Mouse (Mus musculus): Measurements from ENCODE around the gene Tmub1.

GRCm38 (mm10) chr5:24413938-24414337 is 33.7 kb downstream of the Tmub1 start:
- TF ChIP-seq POLR2A (IDR thresholded peaks at IDR 0.05; ENCODE audit: low read depth, low read length) = no peak
- TF ChIP-seq CTCF (IDR thresholded peaks at IDR 0.05; ENCODE audit: extremely low read depth, insufficient read length, insufficient replicate concordance, low read depth, low read length) = no peak

Data from small intestine, adult 2 months (tissue).